Mouse (Mus musculus) heart, adult 2 months (tissue): ENCODE data around the gene Fubp1. TPM values are rescaled to one million over a fixed set of nuclear protein-coding genes. Genes with fewer than 3 reads are reported as not detected.
A peak's percentile ranks its signal among the peaks of the same experiment; 100 is the strongest.

Source experiments
- DNase-seq, 2 experiments: peaks; one replicate each; pipeline ENCODE4 v3.0.0; 2021
- H3K27ac ChIP-seq: fragments of 200-600 bp; 2 replicates; pipeline ENCODE4 v1.8.1; 2022
- H3K27me3 ChIP-seq: fragments of 200-500 bp; 2 replicates; pipeline ENCODE4 v1.6.1; 2012; ENCODE audit warnings: mild to moderate bottlenecking, low read length, inconsistent platforms, mixed read lengths; ENCODE audit not compliant: control insufficient read depth, insufficient read depth
- H3K36me3 ChIP-seq: fragments of 200-500 bp; 2 replicates; pipeline ENCODE4 v1.6.1; 2012; ENCODE audit warnings: low read length, inconsistent platforms; ENCODE audit not compliant: control insufficient read depth, insufficient read depth
- H3K4me1 ChIP-seq: fragments of 200-500 bp; 2 replicates; pipeline ENCODE4 v1.6.1; 2011; ENCODE audit warnings: low read length; ENCODE audit not compliant: control insufficient read depth, insufficient read depth
- H3K4me3 ChIP-seq: fragments of 200-600 bp; 2 replicates; pipeline ENCODE4 v1.8.1; 2022
- H3K79me2 ChIP-seq: fragments of 200-500 bp; replicated peaks from 2 replicates; pipeline ENCODE4 v1.6.1; 2012; ENCODE audit warnings: mild to moderate bottlenecking, inconsistent platforms, low read length, moderate library complexity, mixed read lengths; ENCODE audit not compliant: control insufficient read depth, insufficient read depth
- H3K9ac ChIP-seq: fragments of 200-500 bp; 2 replicates; pipeline ENCODE4 v1.6.1; 2012; ENCODE audit warnings: low read depth, mild to moderate bottlenecking, control low read depth, inconsistent platforms, low read length, mixed read lengths
- CTCF ChIP-seq: fragments of 200-600 bp; IDR thresholded peaks from 2 replicates; pipeline ENCODE4 v1.8.1; 2022; ENCODE audit warnings: antibody characterized with exemption, mild to moderate bottlenecking, moderate library complexity
- EP300 ChIP-seq: fragments of 200-500 bp; IDR thresholded peaks from 2 replicates; pipeline ENCODE4 v1.6.1; 2011; ENCODE audit warnings: low read depth, low read length, control low read depth; ENCODE audit not compliant: insufficient read depth
- POLR2A ChIP-seq: fragments of 200-500 bp; IDR thresholded peaks from 2 replicates; pipeline ENCODE4 v1.6.1; 2011; ENCODE audit warnings: mild to moderate bottlenecking, low read depth, low read length, control low read depth; ENCODE audit not compliant: insufficient read depth
- WGBS: fragments of 180-500 bp; shearing (Covaris S2); methylation state at CpG from one replicate; pipeline ENCODE4 v1.1.7; 2018; 5-methylcytosine and 5-hydroxymethylcytosine counted together
- intact Hi-C: fragments of 180-260 bp; cut with DNase I; formaldehyde crosslinking; loops from one replicate; pipeline ENCODE4 v1.15.1; 2025
- polyA plus RNA-seq: library from polyadenylated mRNA; depleted of rRNA; stranded (reverse); fragments of >200 nt; gene quantifications from 2 replicates; pipeline ENCODE4 v1.2.3, GENCODE M21; 2012
- total RNA-seq, 2 experiments: library from RNA; stranded (reverse); gene quantifications; 2 replicates each; pipeline ENCODE4 v1.2.3; 2021

Fubp1 gene
- total and polyA plus RNA-seq, 3 experiments: 39.4 to 58.0 (median 54.2) TPM

DNA sequence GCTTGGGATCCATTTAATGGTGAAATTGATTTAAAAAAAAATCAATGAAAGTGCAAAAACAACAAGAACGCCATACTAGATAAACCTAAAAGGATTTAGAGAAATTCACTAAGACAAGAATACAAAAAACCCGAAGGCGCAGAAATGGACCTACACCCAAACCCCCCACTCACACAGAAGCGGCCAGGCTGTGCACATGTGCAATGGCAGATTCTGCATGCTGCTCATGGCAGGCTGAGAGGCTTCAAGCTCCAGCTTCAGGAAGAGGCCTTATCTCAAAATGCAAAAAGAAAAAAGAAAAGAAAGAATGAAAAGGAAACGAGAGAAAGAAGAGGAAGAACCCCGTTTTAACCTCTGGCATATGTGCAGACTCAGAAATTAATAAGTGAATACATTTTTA is 6.8 kb upstream of the Fubp1 start:
- intact Hi-C loops: no loop called here
- no peak overlapping the region for H3K9ac ChIP-seq
- TF ChIP-seq CTCF (no peak), EP300 (no peak), POLR2A (no peak)
- 75% methylated on average over 6 of the region's 6 CpGs for WGBS
- no peak overlapping the region for H3K27ac ChIP-seq
- H3K27me3 ChIP-seq: no peaks in the 10 kb centered on the region
- H3K4me1 ChIP-seq: no peaks in the 10 kb centered on the region
- peaks cover 2% of the 10 kb centered on the region for H3K36me3 ChIP-seq
- H3K4me3 ChIP-seq: no peak overlapping the region
- DNase-seq: no peak
- H3K79me2 ChIP-seq: peaks cover 2% of the 10 kb centered on the region; the same call in 1 of the 2 replicates

DNA sequence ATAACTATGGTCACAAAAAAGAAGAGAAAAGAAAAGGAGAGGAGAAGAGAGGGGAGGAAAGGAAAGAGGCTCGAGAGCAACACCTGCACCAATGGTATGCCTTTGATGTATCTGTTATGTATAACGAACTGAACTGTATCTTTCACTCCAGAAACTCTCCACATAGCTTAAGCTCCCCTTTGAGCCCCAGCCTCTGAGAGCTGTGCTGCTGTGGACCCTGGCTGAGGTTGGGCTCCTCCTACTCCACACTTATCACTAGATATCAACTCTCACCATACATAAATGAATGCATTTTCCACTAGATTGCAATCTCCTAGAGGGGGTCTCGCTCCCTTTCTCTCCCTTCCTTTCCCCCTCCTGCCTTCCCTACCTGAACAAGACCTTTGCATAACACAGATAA is 6.2 kb upstream of the Fubp1 start:
- H3K27me3 ChIP-seq: no peaks in the 10 kb centered on the region
- TF ChIP-seq CTCF (no peak), POLR2A (no peak)
- 63% methylated on average over 3 of the region's 3 CpGs for WGBS
- H3K9ac ChIP-seq: no peak overlapping the region
- no peak overlapping the region for H3K27ac ChIP-seq
- DNase-seq: no peak
- intact Hi-C loops: no loop called here
- peaks cover 4% of the 10 kb centered on the region for H3K79me2 ChIP-seq
- H3K4me1 ChIP-seq: peaks cover 1% of the 10 kb centered on the region; the same call in 1 of the 2 replicates
- H3K36me3 ChIP-seq: peaks cover 2% of the 10 kb centered on the region
- H3K4me3 ChIP-seq: no peak overlapping the region

DNA sequence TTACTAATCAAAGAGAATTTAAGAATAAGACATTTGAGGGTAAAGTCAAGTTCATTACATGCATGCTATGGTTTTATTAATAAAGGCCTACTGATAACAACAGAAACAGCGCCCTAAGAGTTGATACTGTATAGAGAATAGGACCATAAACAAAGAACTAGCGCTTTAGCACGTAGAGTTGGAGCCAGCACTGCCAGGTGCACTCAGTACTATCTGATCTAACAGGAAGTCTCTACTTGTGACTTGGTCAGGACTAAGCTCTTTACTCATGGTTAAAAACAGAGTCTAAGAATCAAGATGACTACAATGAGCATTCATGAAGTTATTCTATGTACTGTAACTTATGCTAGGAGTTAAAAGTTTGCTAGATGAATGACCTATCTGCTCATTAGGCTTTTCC is 5.6 kb upstream of the Fubp1 start:
- no peak for DNase-seq
- intact Hi-C loops: no loop called here
- Histone ChIP-seq H3K27me3 (no peaks in the 10 kb centered on the region), H3K79me2 (peaks cover 4% of the 10 kb centered on the region), H3K9ac (no peak overlapping the region), H3K4me1 (peaks cover 3% of the 10 kb centered on the region; the same call in 1 of the 2 replicates), H3K27ac (no peak overlapping the region), H3K36me3 (peaks cover 2% of the 10 kb centered on the region), H3K4me3 (no peak overlapping the region)
- WGBS: 62% methylated on average over 3 of the region's 3 CpGs
- TF ChIP-seq EP300 (no peak), CTCF (no peak), POLR2A (no peak)

DNA sequence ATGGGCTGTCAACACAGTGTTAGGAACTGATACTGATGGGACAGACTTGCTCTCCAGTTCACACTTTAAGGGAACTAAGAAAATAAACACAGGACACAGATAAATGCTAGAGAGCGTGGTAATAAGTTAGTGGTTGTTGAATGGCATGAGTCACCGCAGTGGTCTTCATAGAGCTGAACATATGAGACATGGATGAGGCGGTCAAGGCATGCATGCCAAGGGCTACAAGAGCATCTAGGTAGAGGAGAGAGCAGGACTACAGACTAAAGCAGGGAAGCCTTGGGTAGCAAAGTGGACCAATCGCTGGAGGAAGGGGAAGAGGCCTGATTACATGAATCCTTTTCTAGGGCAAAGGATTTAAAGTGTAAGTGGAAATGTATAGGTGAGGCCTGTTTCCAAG is 3.1 kb upstream of the Fubp1 start:
- no peak overlapping the region for H3K9ac ChIP-seq
- peaks cover 7% of the 10 kb centered on the region for H3K79me2 ChIP-seq
- no peaks in the 10 kb centered on the region for H3K27me3 ChIP-seq
- H3K27ac ChIP-seq: no peak overlapping the region
- H3K4me1 ChIP-seq: peaks cover 7% of the 10 kb centered on the region
- H3K36me3 ChIP-seq: peaks cover 6% of the 10 kb centered on the region
- 98% methylated on average over 4 of the region's 4 CpGs for WGBS
- DNase-seq: no peak
- intact Hi-C loops: no loop called here
- TF ChIP-seq POLR2A (no peak), CTCF (no peak), EP300 (no peak)
- H3K4me3 ChIP-seq: no peak overlapping the region

DNA sequence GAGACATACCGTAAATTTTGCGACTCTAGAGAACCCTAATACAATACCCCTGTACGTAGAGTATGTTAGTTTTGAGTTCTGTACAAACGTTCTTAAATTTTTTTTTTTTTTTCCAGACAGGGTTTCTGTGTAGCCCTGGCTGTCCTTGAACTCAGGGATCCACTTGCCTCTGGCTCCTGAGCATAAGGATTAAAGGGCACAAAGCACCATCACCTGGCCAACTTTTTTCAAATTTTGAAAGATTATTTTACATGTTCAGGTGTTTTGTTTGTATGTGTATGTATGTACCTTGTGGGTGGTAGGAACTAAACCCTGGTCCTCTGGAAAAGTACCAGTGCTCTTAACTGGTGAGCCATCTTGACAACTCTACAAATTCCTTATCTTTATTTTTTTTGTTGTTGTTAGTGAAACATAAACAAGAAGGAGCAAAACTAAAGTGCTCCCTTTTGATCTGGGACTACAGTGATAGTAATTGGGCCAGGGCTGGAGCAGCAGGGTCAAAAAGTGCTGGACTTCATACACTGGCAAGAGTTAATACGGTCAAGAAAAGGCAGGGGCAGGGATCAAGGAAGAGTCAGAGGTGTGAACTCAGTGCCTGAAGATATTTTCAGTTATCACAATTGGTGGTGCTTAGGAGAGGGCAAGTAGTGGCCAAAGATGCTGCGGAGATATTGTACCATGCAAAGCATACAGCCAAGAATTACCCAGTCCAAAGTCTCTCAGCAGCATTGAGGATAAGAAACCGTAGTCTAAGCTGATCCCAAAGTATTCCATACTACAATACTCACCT is 1.9 kb upstream of the Fubp1 start:
- Histone ChIP-seq H3K27me3 (no peaks in the 10 kb centered on the region), H3K27ac (peak overlapping the region; percentile 94; the same call in 1 of the 2 replicates), H3K4me3 (peak overlapping the region; percentile 87; the same call in 1 of the 2 replicates), H3K4me1 (peaks cover 12% of the 10 kb centered on the region), H3K79me2 (peaks cover 10% of the 10 kb centered on the region), H3K9ac (no peak overlapping the region), H3K36me3 (peaks cover 16% of the 10 kb centered on the region)
- TF ChIP-seq POLR2A (no peak), EP300 (no peak), CTCF (no peak)
- WGBS: 83% methylated on average over 7 of the region's 7 CpGs
- no peak for DNase-seq
- intact Hi-C loops: no loop called here

DNA sequence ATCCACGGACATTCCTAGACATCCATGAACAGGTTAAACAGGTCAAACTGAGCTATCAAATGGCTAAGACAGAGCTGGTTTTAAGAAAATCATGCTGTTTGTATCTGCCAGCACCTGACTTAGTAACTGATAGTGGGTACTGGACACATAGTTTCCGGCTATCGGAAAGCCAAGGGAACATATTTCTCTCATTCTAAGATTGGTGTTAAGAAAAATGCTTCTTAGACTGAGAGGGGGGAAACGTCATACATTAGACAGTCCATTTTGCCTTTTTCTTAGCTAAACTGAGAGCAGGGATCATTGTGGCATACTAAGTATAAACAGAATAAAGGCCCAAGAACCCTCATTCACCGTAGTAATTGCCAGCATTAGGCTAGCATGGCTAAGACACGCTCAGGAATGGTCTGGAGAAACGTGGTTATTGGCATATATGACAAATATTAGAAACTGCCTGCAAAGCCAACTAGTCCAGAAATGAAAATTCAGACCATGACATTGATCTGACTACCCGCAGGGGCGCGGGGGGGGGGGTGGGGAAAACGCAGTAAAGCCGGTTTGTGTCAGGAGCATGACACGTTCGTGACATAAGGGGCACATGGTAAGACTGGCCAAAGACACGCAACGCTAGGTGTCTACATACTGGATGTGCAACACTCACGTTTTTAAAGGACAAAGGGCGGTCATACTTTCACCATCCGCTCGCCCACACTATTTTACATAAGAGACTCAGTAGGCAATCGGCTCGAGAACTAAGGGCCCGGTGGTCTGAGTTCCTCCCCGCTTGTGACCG is 850 bp upstream of the Fubp1 start:
- whole genome bisulfite sequencing: 3% methylated on average over 25 of the region's 25 CpGs
- 0 out of 2 replicates have a peak, but pooled peaks have one; percentile 56 for TF ChIP-seq EP300
- TF ChIP-seq POLR2A: 0 out of 2 replicates have a peak, but pooled peaks have one; percentile 15
- TF ChIP-seq CTCF: no peak
- intact Hi-C loops: no loop called here
- peak overlapping the region; percentile 87 for H3K4me3 ChIP-seq
- H3K36me3 ChIP-seq: peaks cover 18% of the 10 kb centered on the region
- no peak for DNase-seq
- H3K27ac ChIP-seq: peak overlapping the region; percentile 94
- H3K79me2 ChIP-seq: peaks cover 10% of the 10 kb centered on the region
- peaks cover 14% of the 10 kb centered on the region for H3K4me1 ChIP-seq
- H3K27me3 ChIP-seq: no peaks in the 10 kb centered on the region
- H3K9ac ChIP-seq: peak overlapping the region; percentile 96
